Mouse (Mus musculus) right cerebral cortex, postnatal 10 days (tissue): ENCODE measurements at regions not wholly inside any gene's neighbourhood (a gene's known extent, or its start where the extent isn't known, plus 50 kb on each side); places are given as distances from the start of the nearest gene placed in this dataset.

Source experiments
- DNase-seq, 2 experiments: peaks; one replicate each; pipeline ENCODE4 v3.0.0; 2021; ENCODE audit warnings: low spot score in 2 of 2

DNA sequence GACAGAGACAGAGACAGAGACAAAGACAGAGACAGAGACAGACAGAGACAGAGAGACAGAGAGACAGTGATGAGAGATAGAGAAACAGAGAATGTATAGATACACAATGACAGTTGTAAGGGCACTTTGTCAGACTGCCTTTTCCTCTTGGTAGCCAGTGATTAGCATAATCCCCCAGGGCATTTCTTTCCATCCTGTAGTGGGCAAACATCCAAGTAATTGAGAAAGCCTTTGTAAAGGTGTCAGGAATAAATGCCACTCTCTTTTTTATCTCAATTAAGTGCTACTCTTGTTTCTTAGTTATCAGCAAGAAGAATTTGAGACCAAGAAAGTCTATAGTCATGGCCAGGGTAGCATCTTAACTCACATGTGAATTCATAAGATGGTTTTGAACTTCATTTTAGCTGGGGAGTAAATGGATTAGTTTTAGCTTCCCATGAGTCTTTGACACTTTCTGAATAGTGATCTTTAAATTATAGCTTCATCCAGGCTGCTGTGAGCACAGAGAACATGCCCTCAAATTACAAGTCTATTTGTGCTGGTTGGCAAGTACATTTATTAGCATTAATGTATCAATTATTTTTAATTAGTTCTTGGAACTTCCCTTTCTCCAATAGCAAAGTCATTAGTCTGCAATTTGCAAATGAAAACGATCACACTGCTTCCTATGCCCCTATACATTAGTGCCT lies 1215.9 kb downstream of the Gm9008 start:
- no peak for DNase-seq

DNA sequence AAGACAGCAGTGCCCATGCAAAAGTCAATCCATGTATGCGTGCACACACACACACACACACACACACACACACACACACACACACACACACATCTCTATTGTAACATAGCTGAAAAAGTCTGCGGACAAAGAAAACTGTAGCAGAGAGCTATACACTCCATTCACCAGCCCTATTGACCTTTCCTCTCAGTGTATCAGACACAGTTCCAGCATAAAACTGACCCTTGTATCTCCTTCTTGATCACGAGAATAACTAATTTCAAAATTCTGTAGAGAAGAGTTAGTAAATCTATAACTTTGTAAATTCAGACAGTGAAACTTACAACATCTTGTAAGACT lies 1243.5 kb downstream of the Gm9008 start:
- DNase-seq: no peak

DNA sequence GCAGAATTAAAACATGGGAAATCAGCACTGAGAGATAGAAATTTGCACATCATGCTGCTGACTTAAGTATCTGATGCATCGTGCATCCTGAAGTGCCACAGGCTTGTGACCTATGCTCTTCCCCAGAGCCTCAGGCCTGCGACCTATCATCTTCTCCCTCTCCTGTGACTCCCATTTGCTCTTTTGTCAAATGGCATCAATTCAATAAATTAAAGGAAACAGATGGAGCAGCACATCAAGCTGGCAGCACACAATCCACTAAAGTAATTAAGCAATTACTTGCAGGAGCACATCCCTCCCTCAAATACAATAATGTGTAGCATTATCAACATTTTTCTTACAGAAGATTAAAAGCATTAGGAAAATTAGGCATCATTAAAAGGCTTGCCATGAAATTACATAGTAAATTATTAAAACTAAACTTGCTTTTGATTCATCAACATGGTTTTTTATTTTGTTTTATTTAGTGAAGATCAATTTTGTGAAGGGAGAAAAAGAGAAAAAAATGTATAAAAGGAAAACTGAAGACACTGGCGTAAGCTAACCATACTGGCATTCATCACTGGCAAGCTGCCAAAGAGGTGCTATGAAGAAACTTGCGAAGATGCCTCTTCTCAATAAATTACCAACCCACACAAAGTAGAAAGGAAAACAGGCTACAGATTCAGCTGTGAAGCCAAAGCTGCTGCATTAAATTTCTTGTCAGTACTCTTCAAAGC lies 1244.1 kb downstream of the Gm9008 start:
- DNase-seq: peak; percentile 62 to 64

DNA sequence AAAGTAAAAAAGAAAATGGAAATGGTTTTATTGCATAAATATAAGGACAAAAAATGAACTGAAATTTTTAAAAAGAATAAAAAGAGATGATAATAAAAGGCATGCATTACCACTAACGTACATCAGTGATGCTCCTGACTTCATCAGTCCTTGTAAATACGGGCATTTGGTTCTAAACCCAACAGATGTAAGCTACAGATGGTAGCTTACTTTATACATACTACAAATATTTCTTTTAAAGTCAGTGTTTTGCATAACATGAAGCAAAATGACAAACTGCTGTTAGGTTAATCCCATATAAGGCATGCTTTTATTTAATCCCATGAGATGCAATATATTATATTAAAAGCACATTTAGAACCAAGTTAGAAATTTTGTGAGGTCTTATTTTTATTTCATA lies 1282.1 kb downstream of the Gm9008 start:
- DNase-seq: no peak

DNA sequence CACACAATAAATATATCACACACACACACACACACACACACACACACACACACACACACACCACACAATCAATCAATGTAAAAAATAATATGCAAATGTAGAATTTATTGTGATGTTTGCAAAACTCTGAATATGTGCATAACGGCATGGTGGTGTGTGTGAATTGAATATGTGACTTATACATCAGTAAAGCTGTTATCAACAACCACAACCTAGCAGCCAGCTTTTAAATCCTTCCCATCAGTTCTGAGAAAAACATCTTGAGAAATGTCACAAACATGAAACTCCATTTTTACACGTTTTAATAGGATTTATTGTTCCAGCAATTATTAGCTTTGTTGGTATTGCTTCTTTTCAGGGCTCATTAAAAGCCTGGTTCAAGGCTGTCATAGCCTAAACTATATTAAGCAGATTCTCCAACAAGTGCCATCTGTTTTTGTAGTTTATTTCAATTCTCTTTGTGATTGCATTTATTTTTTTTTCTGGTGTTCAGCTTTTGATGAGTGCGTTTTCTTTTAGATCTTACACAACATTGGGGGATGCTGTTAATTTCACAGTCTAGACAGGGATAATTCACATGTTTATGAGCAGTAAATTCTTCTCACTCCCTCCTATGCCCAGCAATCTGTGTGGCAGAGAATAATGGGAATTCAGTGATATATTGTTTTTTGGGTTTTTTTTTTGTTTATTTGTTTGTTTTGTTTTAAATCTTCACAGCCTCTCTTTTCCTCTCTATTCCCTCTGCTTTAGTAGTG lies 1284.7 kb downstream of the Gm9008 start:
- DNase-seq: no peak
